Mouse (Mus musculus) kidney, adult 2 months (tissue): Measurements from ENCODE around the gene Ptprn2. TPM values are rescaled to one million over a fixed set of nuclear protein-coding genes. Genes with fewer than 3 reads are reported as not detected.

Source experiments
- DNase-seq: peaks from one replicate; pipeline ENCODE4 v3.0.0; 2021
- H3K27ac ChIP-seq: fragments of 200-500 bp; 2 replicates; pipeline ENCODE4 v1.5.1; 2012; ENCODE audit warnings: low read depth, low read length, control low read depth, inconsistent platforms; ENCODE audit not compliant: insufficient read depth
- H3K27me3 ChIP-seq: fragments of 200-500 bp; replicated peaks from 2 replicates; pipeline ENCODE4 v1.6.1; 2012; ENCODE audit warnings: mild to moderate bottlenecking, moderate library complexity, low read length, inconsistent platforms; ENCODE audit not compliant: control insufficient read depth, insufficient read depth
- H3K36me3 ChIP-seq: fragments of 200-500 bp; 2 replicates; pipeline ENCODE4 v1.6.1; 2012; ENCODE audit warnings: mild to moderate bottlenecking, moderate library complexity, low read length, inconsistent platforms; ENCODE audit not compliant: control insufficient read depth, insufficient read depth
- H3K4me1 ChIP-seq: fragments of 200-500 bp; 2 replicates; pipeline ENCODE4 v1.6.1; 2011; ENCODE audit warnings: low read length; ENCODE audit not compliant: control insufficient read depth, insufficient read depth
- H3K4me3 ChIP-seq: fragments of 200-500 bp; 2 replicates; pipeline ENCODE4 v1.5.1; 2011; ENCODE audit warnings: mild to moderate bottlenecking, low read depth, low read length, control low read depth; ENCODE audit not compliant: insufficient read depth
- CTCF ChIP-seq: fragments of 200-500 bp; conservative IDR thresholded peaks from 2 replicates; pipeline ENCODE4 v1.5.1; 2011; ENCODE audit warnings: low read depth, mild to moderate bottlenecking, control low read depth, low read length, moderate library complexity, mixed read lengths; ENCODE audit not compliant: insufficient read depth, insufficient read length
- POLR2A ChIP-seq: fragments of 200-500 bp; IDR thresholded peaks from one replicate; pipeline ENCODE4 v1.6.1; 2011; ENCODE audit warnings: low read depth, low read length, control low read depth
- WGBS: fragments of 180-500 bp; shearing (Covaris S2); methylation state at CpG from one replicate; pipeline ENCODE4 v1.1.7; 2018; 5-methylcytosine and 5-hydroxymethylcytosine counted together
- polyA plus RNA-seq: library from polyadenylated mRNA; depleted of rRNA; stranded (reverse); fragments of >200 nt; gene quantifications from 2 replicates; pipeline ENCODE4 v1.2.3, GENCODE M21; 2012

Ptprn2 gene
- polyA plus RNA-seq, 1 experiment = 0.91 TPM

GRCm38 (mm10) chr12:116806089-116806488, 320.6 kb downstream of the Ptprn2 start:
- no peaks in the 10 kb centered on the region for H3K27me3 ChIP-seq
- 88% methylated on average over 2 of the region's 2 CpGs for WGBS
- no peak for DNase-seq
- TF ChIP-seq CTCF (no peak), POLR2A (no peak)
- H3K4me1 ChIP-seq = no peaks in the 10 kb centered on the region
- H3K27ac ChIP-seq = no peak overlapping the region
- H3K36me3 ChIP-seq = no peaks in the 10 kb centered on the region
- no peak overlapping the region for H3K4me3 ChIP-seq

DNA sequence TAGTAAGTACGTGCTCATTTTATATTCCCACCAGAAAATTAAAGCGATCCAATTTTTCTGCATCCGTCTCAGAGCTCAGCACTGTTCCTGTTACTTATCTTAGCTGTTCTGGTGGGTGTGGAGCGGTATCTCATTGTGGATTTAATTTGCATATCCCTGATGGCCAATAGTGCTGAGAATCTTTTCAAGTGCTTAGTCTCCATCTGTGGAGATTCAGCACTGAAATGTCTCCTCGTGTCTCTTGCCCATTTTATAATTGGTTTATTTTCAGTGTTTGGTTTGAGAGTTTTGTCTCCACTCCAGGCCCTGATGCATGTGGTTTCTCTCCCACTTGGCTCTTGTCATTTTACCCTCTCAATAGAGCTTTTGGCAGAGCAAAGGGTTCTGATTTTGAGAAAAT, 327.5 kb downstream of the Ptprn2 start:
- DNase-seq = no peak
- Histone ChIP-seq H3K36me3 (no peaks in the 10 kb centered on the region), H3K4me1 (no peaks in the 10 kb centered on the region), H3K4me3 (no peak overlapping the region), H3K27me3 (no peaks in the 10 kb centered on the region), H3K27ac (no peak overlapping the region)
- no peak for TF ChIP-seq CTCF
- WGBS = 88% methylated on average over 5 of the region's 5 CpGs

DNA sequence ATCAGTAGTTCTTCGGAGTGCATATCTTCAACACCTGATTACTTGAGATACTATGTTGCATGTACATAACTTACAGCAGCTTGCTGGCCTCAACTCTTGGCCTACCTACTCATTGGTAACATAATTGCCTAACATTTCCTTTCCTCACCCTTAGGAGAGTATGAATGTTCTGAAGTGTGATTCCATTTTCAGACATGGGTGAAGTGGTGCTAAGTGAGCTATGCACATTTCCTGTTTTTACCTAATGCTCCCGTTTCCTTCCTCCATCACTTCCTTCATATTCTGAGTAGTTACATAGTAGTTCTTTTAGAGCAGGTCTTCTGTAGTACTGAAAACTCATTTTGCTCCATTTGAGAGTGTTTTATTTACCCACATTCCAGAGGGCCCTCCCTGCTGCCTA, 334.3 kb downstream of the Ptprn2 start:
- DNase-seq = no peak
- WGBS = 79% methylated on average over 2 of the region's 2 CpGs
- H3K27me3 ChIP-seq = no peaks in the 10 kb centered on the region
- no peaks in the 10 kb centered on the region for H3K4me1 ChIP-seq
- H3K36me3 ChIP-seq = no peaks in the 10 kb centered on the region
- H3K27ac ChIP-seq = no peak overlapping the region
- H3K4me3 ChIP-seq = no peak overlapping the region
- no peak for TF ChIP-seq CTCF
- TF ChIP-seq POLR2A = no peak

DNA sequence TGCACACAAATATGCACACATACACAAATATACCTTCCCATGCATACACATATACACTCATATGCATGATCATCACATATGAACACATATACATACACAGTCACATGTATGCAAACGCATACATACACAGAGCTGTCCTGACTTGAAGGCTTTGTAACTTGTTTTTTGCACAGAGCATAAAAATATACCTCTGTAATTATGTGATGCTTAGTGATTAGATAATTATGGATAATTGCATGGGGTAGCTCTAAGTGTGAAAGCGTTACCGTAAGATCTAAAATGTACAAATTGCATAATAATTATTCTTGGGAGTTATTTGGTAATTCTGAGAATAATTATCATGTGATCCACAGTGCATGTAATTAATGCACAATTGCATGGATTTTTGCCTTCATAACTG, 337.8 kb downstream of the Ptprn2 start:
- no peak for TF ChIP-seq CTCF
- no peak for TF ChIP-seq POLR2A
- Histone ChIP-seq H3K36me3 (no peaks in the 10 kb centered on the region), H3K27me3 (no peaks in the 10 kb centered on the region), H3K27ac (no peak overlapping the region), H3K4me1 (no peaks in the 10 kb centered on the region), H3K4me3 (no peak overlapping the region)
- 83% methylated on average over 3 of the region's 3 CpGs for WGBS
- no peak for DNase-seq

DNA sequence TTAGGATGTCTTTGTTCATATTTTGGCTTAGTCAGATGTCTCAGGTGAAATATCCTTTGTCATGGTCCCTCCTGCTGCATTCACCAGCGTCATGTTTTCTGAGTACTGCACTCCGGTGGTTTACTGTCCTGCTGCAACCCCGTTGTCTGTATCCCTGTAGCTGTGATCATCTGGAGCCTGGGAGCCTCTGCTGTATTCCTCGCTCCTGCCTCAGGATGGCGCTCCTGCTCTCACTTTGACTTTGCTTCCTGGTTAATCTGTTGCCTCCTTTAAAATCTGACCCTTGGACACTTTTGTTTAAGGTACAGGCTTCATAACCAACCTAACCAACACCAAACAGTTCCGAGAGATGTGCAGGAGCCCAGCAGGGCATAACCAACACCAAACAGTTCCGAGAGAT, 342.2 kb downstream of the Ptprn2 start:
- WGBS = 45% methylated on average over 7 of the region's 7 CpGs
- TF ChIP-seq CTCF = no peak; the same call in 1 of the 2 replicates
- TF ChIP-seq POLR2A = no peak
- no peak overlapping the region for H3K4me3 ChIP-seq
- no peaks in the 10 kb centered on the region for H3K4me1 ChIP-seq
- no peaks in the 10 kb centered on the region for H3K36me3 ChIP-seq
- no peak overlapping the region for H3K27ac ChIP-seq
- no peaks in the 10 kb centered on the region for H3K27me3 ChIP-seq
- peak; percentile 32 for DNase-seq

DNA sequence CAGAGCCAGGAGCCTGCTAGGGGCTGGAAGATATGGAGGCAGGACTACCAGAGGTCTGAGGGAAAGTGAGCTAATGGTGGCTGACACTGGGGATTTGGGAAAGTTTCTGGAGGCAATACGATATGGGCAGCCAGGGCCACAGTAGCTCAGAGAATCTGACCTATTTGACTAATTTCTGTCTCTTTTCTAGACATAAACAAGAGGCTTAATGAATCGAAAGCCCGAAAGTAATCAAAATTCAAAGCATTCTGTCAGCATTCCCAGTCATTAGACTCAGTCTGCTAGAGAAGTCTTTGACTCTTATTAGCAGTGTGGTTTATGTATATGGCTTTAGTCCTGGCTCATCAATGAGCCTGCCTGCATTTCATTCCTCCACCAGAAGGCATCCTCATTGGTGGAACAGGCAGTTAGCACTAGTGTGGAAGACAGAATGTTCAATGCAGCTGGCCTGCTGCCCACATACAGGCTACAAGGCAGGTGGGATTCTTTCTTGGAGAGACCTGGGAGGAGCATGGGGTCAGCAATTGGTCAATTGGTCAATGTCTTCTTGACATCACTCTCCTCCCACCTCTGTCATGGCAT, 353.2 kb downstream of the Ptprn2 start:
- no peak for DNase-seq
- no peaks in the 10 kb centered on the region for H3K27me3 ChIP-seq
- H3K36me3 ChIP-seq = no peaks in the 10 kb centered on the region
- 82% methylated on average over 3 of the region's 3 CpGs for WGBS
- TF ChIP-seq CTCF (no peak), POLR2A (no peak)
- H3K4me3 ChIP-seq = no peak overlapping the region
- H3K27ac ChIP-seq = no peak overlapping the region
- H3K4me1 ChIP-seq = no peaks in the 10 kb centered on the region

DNA sequence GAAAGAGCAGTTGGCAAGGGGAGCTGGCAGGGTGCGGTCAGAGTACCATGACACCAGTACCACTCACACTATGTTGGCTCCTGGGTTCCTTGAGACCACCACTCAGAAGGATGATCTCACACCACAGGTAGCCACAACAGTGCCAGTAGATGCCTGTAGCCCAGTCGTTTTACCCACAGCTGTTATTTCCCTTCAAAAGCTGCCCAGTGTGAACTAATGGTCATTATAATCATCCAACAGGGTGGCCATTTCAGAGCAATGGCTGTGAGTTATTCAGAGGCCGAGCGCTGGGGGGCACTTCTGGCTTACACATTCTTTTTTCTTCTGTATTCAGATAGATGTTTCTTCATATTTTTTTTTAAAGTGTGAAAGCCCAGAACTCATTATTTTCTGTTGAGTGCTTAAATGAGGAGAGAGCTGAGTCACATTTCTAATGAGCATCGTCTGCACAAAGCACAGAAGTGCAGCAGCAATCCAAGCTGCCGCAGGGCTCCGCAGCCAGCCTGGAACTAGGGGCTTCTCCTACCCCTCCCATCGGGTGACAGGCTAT, 357.3 kb downstream of the Ptprn2 start:
- no peak for DNase-seq
- no peak overlapping the region for H3K4me3 ChIP-seq
- H3K27ac ChIP-seq = no peak overlapping the region
- no peaks in the 10 kb centered on the region for H3K36me3 ChIP-seq
- H3K27me3 ChIP-seq = no peaks in the 10 kb centered on the region
- no peaks in the 10 kb centered on the region for H3K4me1 ChIP-seq
- no peak for TF ChIP-seq POLR2A
- no peak for TF ChIP-seq CTCF
- WGBS = 72% methylated on average over 8 of the region's 8 CpGs
